Mouse (Mus musculus) CH12.LX (cell line): Measurements from ENCODE around the gene Rab13. TPM values are rescaled to one million over a fixed set of nuclear protein-coding genes. Genes with fewer than 3 reads are reported as not detected.

Source experiments
- DNase-seq: peaks from one replicate; pipeline ENCODE4 v3.0.0-alpha.2; 2013; ENCODE audit errors: extremely low read depth
- H3K27ac ChIP-seq: 2 replicates; pipeline ENCODE4 v1.5.1; 2012; ENCODE audit warnings: low read depth, mild to moderate bottlenecking, control low read depth, moderate library complexity; ENCODE audit not compliant: insufficient read depth
- H3K27me3 ChIP-seq: replicated peaks from 2 replicates; pipeline ENCODE3; 2012; ENCODE audit warnings: inconsistent platforms
- H3K36me3 ChIP-seq, 2 experiments: replicated peaks in 1 of 2; 2 replicates each; pipeline versions ENCODE3 to v1.6.1; 2012; ENCODE audit warnings: inconsistent platforms in 1 of 2, low read length in 1 of 2, mild to moderate bottlenecking in 1 of 2, mixed read lengths in 1 of 2, moderate library complexity in 1 of 2; ENCODE audit not compliant: control insufficient read depth in 1 of 2, insufficient read depth in 1 of 2
- H3K4me1 ChIP-seq, 2 experiments: 2 replicates each; pipeline ENCODE4 v1.6.1; 2012; ENCODE audit warnings: inconsistent platforms in 1 of 2, moderate library complexity in 1 of 2; ENCODE audit not compliant: insufficient read depth in 2 of 2, control insufficient read depth in 1 of 2
- H3K4me2 ChIP-seq: 2 replicates; pipeline ENCODE4 v1.6.1; 2012; ENCODE audit warnings: low read depth, mild to moderate bottlenecking, control low read depth; ENCODE audit not compliant: poor library complexity, insufficient read depth, severe bottlenecking
- H3K4me3 ChIP-seq, 3 experiments: fragments of 150-350 bp in 1 of 3; sonication (generic) in 1 of 3; replicated peaks in 1 of 3; 2 replicates each; pipeline versions ENCODE3 to v1.5.1; 2011 to 2012; ENCODE audit warnings: low read depth in 2 of 3, low read length in 2 of 3, mild to moderate bottlenecking in 2 of 3, moderate library complexity in 2 of 3, control low read depth in 1 of 3, improper control_type of control experiment in 1 of 3, inconsistent platforms in 1 of 3, mixed read lengths in 1 of 3; ENCODE audit not compliant: poor library complexity in 1 of 3
- H3K79me2 ChIP-seq: replicated peaks from 2 replicates; pipeline ENCODE4 v1.6.1; 2012; ENCODE audit warnings: mild to moderate bottlenecking, moderate library complexity; ENCODE audit not compliant: control insufficient read depth, poor library complexity, insufficient read depth, severe bottlenecking; ENCODE audit errors: extremely low read depth
- H3K9ac ChIP-seq: 2 replicates; pipeline ENCODE4 v1.6.1; 2012; ENCODE audit warnings: low read depth, mild to moderate bottlenecking, control low read depth, moderate library complexity; ENCODE audit not compliant: insufficient read depth
- H3K9me3 ChIP-seq: replicated peaks from 2 replicates; pipeline ENCODE3; 2012; ENCODE audit warnings: low read length, inconsistent platforms, mixed read lengths
- BHLHE40 ChIP-seq: IDR thresholded peaks from 2 replicates; pipeline ENCODE4 v1.6.1; 2011; ENCODE audit warnings: mild to moderate bottlenecking, low read depth, low read length, improper control_type of control experiment
- CHD1 ChIP-seq: IDR thresholded peaks from 2 replicates; pipeline ENCODE4 v1.6.1; 2012; ENCODE audit warnings: low read depth, low read length, improper control_type of control experiment, inconsistent platforms
- CTCF ChIP-seq, 2 experiments: IDR thresholded peaks in 1 of 2; conservative IDR thresholded peaks in 1 of 2; 2 replicates each; pipeline ENCODE4 v1.5.1; 2011 to 2012; ENCODE audit warnings: low read depth in 2 of 2, low read length in 2 of 2, improper control_type of control experiment in 1 of 2, inconsistent platforms in 1 of 2, mild to moderate bottlenecking in 1 of 2, moderate library complexity in 1 of 2
- E2F4 ChIP-seq: IDR thresholded peaks from 2 replicates; pipeline ENCODE4 v1.6.1; 2011; ENCODE audit warnings: low read depth, low read length, improper control_type of control experiment; ENCODE audit not compliant: insufficient replicate concordance
- ELF1 ChIP-seq: IDR thresholded peaks from 2 replicates; pipeline ENCODE4 v1.6.1; 2014; ENCODE audit warnings: low read depth, mild to moderate bottlenecking, inconsistent platforms, low read length, improper control_type of control experiment
- ETS1 ChIP-seq: conservative IDR thresholded peaks from 2 replicates; pipeline ENCODE4 v1.6.1; 2012; ENCODE audit warnings: low read depth, mild to moderate bottlenecking, inconsistent platforms, low read length, improper control_type of control experiment, moderate library complexity
- IRF4 ChIP-seq: IDR thresholded peaks from 2 replicates; pipeline ENCODE4 v1.6.1; 2014; ENCODE audit warnings: low read depth, mild to moderate bottlenecking, inconsistent platforms, low read length, improper control_type of control experiment
- JUND ChIP-seq: conservative IDR thresholded peaks from 2 replicates; pipeline ENCODE4 v1.6.1; 2011; ENCODE audit warnings: low read depth, low read length, improper control_type of control experiment
- KAT2A ChIP-seq: IDR thresholded peaks from 2 replicates; pipeline ENCODE4 v1.6.1; 2012; ENCODE audit warnings: low read length, improper control_type of control experiment, inconsistent platforms; ENCODE audit not compliant: insufficient replicate concordance
- MAFK ChIP-seq: IDR thresholded peaks from 2 replicates; pipeline ENCODE4 v1.6.1; 2011; ENCODE audit warnings: low read length, improper control_type of control experiment; ENCODE audit not compliant: insufficient replicate concordance
- MAX ChIP-seq: IDR thresholded peaks from 2 replicates; pipeline ENCODE4 v1.6.1; 2011; ENCODE audit warnings: low read length, improper control_type of control experiment
- MAZ ChIP-seq: IDR thresholded peaks from 2 replicates; pipeline ENCODE4 v1.6.1; 2012; ENCODE audit warnings: low read depth, mild to moderate bottlenecking, inconsistent platforms, low read length, improper control_type of control experiment, moderate library complexity
- MXI1 ChIP-seq: IDR thresholded peaks from 2 replicates; pipeline ENCODE4 v1.6.1; 2011; ENCODE audit warnings: mild to moderate bottlenecking, low read depth, low read length, improper control_type of control experiment
- MYC ChIP-seq: IDR thresholded peaks from 2 replicates; pipeline ENCODE4 v1.6.1; 2011; ENCODE audit warnings: low read depth, mild to moderate bottlenecking, improper control_type of control experiment, low read length
- NRF1 ChIP-seq: IDR thresholded peaks from 2 replicates; pipeline ENCODE4 v1.6.1; 2014; ENCODE audit warnings: low read depth, mild to moderate bottlenecking, inconsistent platforms, low read length, improper control_type of control experiment, moderate library complexity
- PAX5 ChIP-seq: IDR thresholded peaks from 2 replicates; pipeline ENCODE4 v1.6.1; 2012; ENCODE audit warnings: low read length, inconsistent platforms, mixed read lengths
- POLR2A ChIP-seq: IDR thresholded peaks from 2 replicates; pipeline ENCODE4 v1.6.1; 2011; ENCODE audit warnings: low read depth, mild to moderate bottlenecking, improper control_type of control experiment, low read length
- POLR2AphosphoS2 ChIP-seq: IDR thresholded peaks from 2 replicates; pipeline ENCODE4 v1.6.1; 2011; ENCODE audit warnings: low read depth, low read length, improper control_type of control experiment
- RAD21 ChIP-seq: IDR thresholded peaks from 2 replicates; pipeline ENCODE4 v1.6.1; 2011; ENCODE audit warnings: low read depth, mild to moderate bottlenecking, low read length, improper control_type of control experiment, moderate library complexity
- RCOR1 ChIP-seq: conservative IDR thresholded peaks from 2 replicates; pipeline ENCODE4 v1.6.1; 2012; ENCODE audit warnings: low read depth, mild to moderate bottlenecking, inconsistent platforms, low read length, improper control_type of control experiment
- SMC3 ChIP-seq: IDR thresholded peaks from 2 replicates; pipeline ENCODE4 v1.6.1; 2011; ENCODE audit warnings: low read depth, low read length, improper control_type of control experiment
- TBP ChIP-seq: conservative IDR thresholded peaks from 2 replicates; pipeline ENCODE4 v1.6.1; 2011; ENCODE audit warnings: low read depth, low read length, improper control_type of control experiment
- UBTF ChIP-seq: IDR thresholded peaks from 2 replicates; pipeline ENCODE4 v1.6.1; 2012; ENCODE audit warnings: low read depth, mild to moderate bottlenecking, inconsistent platforms, low read length, improper control_type of control experiment, moderate library complexity
- USF1 ChIP-seq: IDR thresholded peaks from 2 replicates; pipeline ENCODE4 v1.6.1; 2014; ENCODE audit warnings: low read depth, mild to moderate bottlenecking, inconsistent platforms, low read length, improper control_type of control experiment
- ZC3H11A ChIP-seq: IDR thresholded peaks from 2 replicates; pipeline ENCODE4 v1.6.1; 2012; ENCODE audit warnings: low read depth, mild to moderate bottlenecking, inconsistent platforms, low read length, improper control_type of control experiment
- ZKSCAN1 ChIP-seq: IDR thresholded peaks from 2 replicates; pipeline ENCODE4 v1.6.1; 2012; ENCODE audit warnings: low read depth, inconsistent platforms, low read length, improper control_type of control experiment, borderline replicate concordance
- ZMIZ1 ChIP-seq: IDR thresholded peaks from 2 replicates; pipeline ENCODE4 v1.6.1; 2012; ENCODE audit warnings: low read depth, mild to moderate bottlenecking, inconsistent platforms, low read length, improper control_type of control experiment
- dilution Hi-C: fragments of 300-500 bp; cut with MboI; formaldehyde crosslinking; loops from 2 replicates; pipeline ENCODE4 v1.14.3; 2020; ENCODE audit warnings: low sequenced_read_pairs; ENCODE audit not compliant: extremely low pct_unique_long_range_greater_than_20kb, extremely low pct_ligation_motif_present
- in situ Hi-C: fragments of 300-500 bp; cut with MboI; formaldehyde crosslinking; loops from 3 replicates; pipeline ENCODE4 v1.14.3; 2019; ENCODE audit warnings: low sequenced_read_pairs, low pct_ligation_motif_present, low pct_unique_long_range_greater_than_20kb, mixed read lengths
- polyA plus RNA-seq: library from polyadenylated mRNA; unstranded; fragments of >175 nt; gene quantifications from 2 replicates; pipeline ENCODE4 v1.2.1, GENCODE M21; 2012; ENCODE audit warnings: low read depth; ENCODE audit not compliant: insufficient read length
- total RNA-seq, 2 experiments: library from RNA; depleted of rRNA; stranded (reverse); fragments of 300-350 nt in 1 of 2; fragments of >200 nt in 1 of 2; gene quantifications; 2 replicates each; pipeline ENCODE4 v1.2.3; 2012 to 2014

Gene Rab13
- total and polyA plus RNA-seq, 3 experiments = 0.63 to 3.3 TPM; not detected in 1

- TF ChIP-seq CHD1 = peak; percentile 15; the same call in 1 of the 2 replicates
- no peak for TF ChIP-seq PAX5
- TF ChIP-seq E2F4 = no peak
- TF ChIP-seq MAZ = 0 out of 2 replicates have a peak, but pooled peaks have one; percentile 46
- no peak for TF ChIP-seq ZKSCAN1
Measured at GRCm38 (mm10) chr3:90254419-90255193, 41.1 kb downstream of the Rab13 start (continued).

GRCm38 (mm10) chr3:90255194-90255565, 41.7 kb downstream of the Rab13 start:
- in situ Hi-C loops (no loop called here), dilution Hi-C loops (no loop called here)
- H3K9ac ChIP-seq = peak overlapping the region; percentile 85
- H3K4me1 ChIP-seq = peaks cover 8 to 50% of the 10 kb centered on the region in 2 experiments
- H3K79me2 ChIP-seq = peaks cover 56% of the 10 kb centered on the region
- no peak for DNase-seq
- H3K27me3 ChIP-seq = no peaks in the 10 kb centered on the region
- peak overlapping the region; percentile 91 for H3K27ac ChIP-seq
- no peaks in the 10 kb centered on the region for H3K9me3 ChIP-seq
- peak overlapping the region; percentile 46 for H3K4me2 ChIP-seq
- H3K36me3 ChIP-seq = peaks cover 46 to 50% of the 10 kb centered on the region in 2 experiments
- H3K4me3 ChIP-seq = peak overlapping the region; percentile 91 to 95 (median 93)
- TF ChIP-seq POLR2A (0 out of 2 replicates have a peak, but pooled peaks have one; percentile 1), MAFK (no peak), CTCF (conservative IDR thresholded peaks at IDR 0.05 in 1 of 2, IDR thresholded peaks at IDR 0.05 in 1 of 2; ENCODE audit: low read depth in 2 of 2, low read length in 2 of 2) (no peak), POLR2AphosphoS2 (0 out of 2 replicates have a peak, but pooled peaks have one; percentile 34), CHD1 (peak; percentile 21; the same call in 1 of the 2 replicates), ETS1 (no peak), USF1 (no peak), MXI1 (no peak; the same call in 1 of the 2 replicates), MAX (no peak)

- H3K4me2 ChIP-seq = peak overlapping the region; percentile 46
- H3K9me3 ChIP-seq = no peaks in the 10 kb centered on the region
- H3K36me3 ChIP-seq = peaks cover 48 to 50% of the 10 kb centered on the region in 2 experiments
- no peaks in the 10 kb centered on the region for H3K27me3 ChIP-seq
- peak overlapping the region; percentile 82 for H3K27ac ChIP-seq
- peaks cover 9 to 49% of the 10 kb centered on the region in 2 experiments for H3K4me1 ChIP-seq
- peak overlapping the region; percentile 85 for H3K9ac ChIP-seq
- dilution Hi-C loops = no loop called here
- H3K79me2 ChIP-seq = peaks cover 53% of the 10 kb centered on the region
- H3K4me3 ChIP-seq = peak overlapping the region; percentile 91 to 95 (median 93)
- in situ Hi-C loops = no loop called here
- DNase-seq = no peak
- TF ChIP-seq CHD1 (no peak; the same call in 1 of the 2 replicates), PAX5 (no peak), NRF1 (no peak), RCOR1 (no peak), ZC3H11A (no peak), MYC (0 out of 2 replicates have a peak, but pooled peaks have one; percentile 41), E2F4 (no peak), IRF4 (no peak), MAZ (no peak), KAT2A (no peak), ZMIZ1 (0 out of 2 replicates have a peak, but pooled peaks have one; percentile 51), MXI1 (peak; percentile 64), UBTF (no peak), BHLHE40 (peak; percentile 96), CTCF (conservative IDR thresholded peaks at IDR 0.05 in 1 of 2, IDR thresholded peaks at IDR 0.05 in 1 of 2; ENCODE audit: low read depth in 2 of 2, low read length in 2 of 2) (no peak), ELF1 (no peak), ZKSCAN1 (no peak), JUND (no peak), SMC3 (no peak), TBP (no peak), RAD21 (no peak)
Measured at GRCm38 (mm10) chr3:90255784-90256353, 42.4 kb downstream of the Rab13 start.
